Mouse (Mus musculus): ENCODE measurements around the gene Tspan31. TPM values are rescaled to one million over a fixed set of nuclear protein-coding genes. Genes with fewer than 3 reads are reported as not detected.

The Tspan31 gene
- total and polyA plus RNA-seq, 3 experiments, result 57.2 to 63.1 TPM; not detected in 1

- TF ChIP-seq MYB (IDR thresholded peaks at IDR 0.05; ENCODE audit: low read depth, low read length) (no peak), BHLHE40 (IDR thresholded peaks at IDR 0.05; ENCODE audit: borderline replicate concordance, low read depth, low read length) (no peak), POLR2AphosphoS5 (IDR thresholded peaks at IDR 0.05; ENCODE audit: borderline replicate concordance, low read depth, low read length) (no peak), ZMIZ1 (IDR thresholded peaks at IDR 0.05; ENCODE audit: low read depth, low read length) (no peak), GABPA (IDR thresholded peaks at IDR 0.05; ENCODE audit: low read depth, low read length) (no peak), ZKSCAN1 (IDR thresholded peaks at IDR 0.05; ENCODE audit: low read depth, low read length) (0 out of 2 replicates have a peak, but pooled peaks have one; percentile 10), MEF2A (IDR thresholded peaks at IDR 0.05; ENCODE audit: extremely low read depth, insufficient replicate concordance, low read depth, low read length, poor library complexity, severe bottlenecking) (no peak), CHD1 (IDR thresholded peaks at IDR 0.05; ENCODE audit: low read depth, low read length) (no peak)
Observed at GRCm38 (mm10) chr10:127069281-127070189, 529 bp downstream of the Tspan31 start (continued).

- H3K9ac ChIP-seq (ENCODE audit: control insufficient read depth, low read depth, low read length, poor library complexity, severe bottlenecking), result peak overlapping the region; percentile 90
- TF ChIP-seq POLR2AphosphoS2 (IDR thresholded peaks at IDR 0.05; ENCODE audit: low read length) (peak; percentile 95), ZKSCAN1 (IDR thresholded peaks at IDR 0.05; ENCODE audit: low read depth, low read length) (0 out of 2 replicates have a peak, but pooled peaks have one; percentile 1), MAFK (IDR thresholded peaks at IDR 0.05; ENCODE audit: borderline replicate concordance, low read depth, low read length) (no peak), UBTF (IDR thresholded peaks at IDR 0.05; ENCODE audit: borderline replicate concordance, insufficient read depth, low read depth, low read length) (no peak), CHD2 (IDR thresholded peaks at IDR 0.05; ENCODE audit: low read length) (peak; percentile 29; the same call in 1 of the 2 replicates), USF1 (IDR thresholded peaks at IDR 0.05; ENCODE audit: low read depth, low read length) (no peak), GATA1 (IDR thresholded peaks at IDR 0.05; ENCODE audit: low read depth, low read length) (peak; percentile 63; the same call in 1 of the 2 replicates), ZMIZ1 (IDR thresholded peaks at IDR 0.05; ENCODE audit: low read depth, low read length) (peak; percentile 70)
- H3K9me3 ChIP-seq (replicated peaks; ENCODE audit: insufficient read depth, low read length), result no peaks in the 10 kb centered on the region
- peak; percentile 56 for DNase-seq (ENCODE audit: low read depth, low spot score)
- peaks cover 14 to 34% of the 10 kb centered on the region in 2 experiments for H3K36me3 ChIP-seq (ENCODE audit: control insufficient read depth in 1 of 2, insufficient read depth in 2 of 2, low read length in 2 of 2)
- H3K27me3 ChIP-seq (ENCODE audit: control insufficient read depth in 1 of 2, insufficient read depth in 2 of 2, low read length in 2 of 2), result no peaks in the 10 kb centered on the region
- H3K27ac ChIP-seq (ENCODE audit: control insufficient read depth, low read depth, low read length), result peak overlapping the region; percentile 80
- H3K4me1 ChIP-seq (ENCODE audit: control insufficient read depth in 1 of 2, insufficient read depth in 2 of 2, low read length in 2 of 2), result peaks cover 3 to 18% of the 10 kb centered on the region in 2 experiments
- peaks cover 35% of the 10 kb centered on the region for H3K79me2 ChIP-seq (ENCODE audit: control insufficient read depth, insufficient read depth, low read length, poor library complexity)
- peak overlapping the region; percentile 89 to 93 for H3K4me3 ChIP-seq (ENCODE audit: control insufficient read depth in 1 of 2, insufficient read depth in 1 of 2, low read depth in 2 of 2, low read length in 2 of 2)
Observed at GRCm38 (mm10) chr10:127068360-127069038, 1.6 kb downstream of the Tspan31 start.
